Mouse (Mus musculus) lung, adult 2 months (tissue): ENCODE data around the gene Eif4h. TPM values are rescaled to one million over a fixed set of nuclear protein-coding genes. Genes with fewer than 3 reads are reported as not detected.

Source experiments
- DNase-seq: peaks from one replicate; pipeline ENCODE4 v3.0.0; 2022
- H3K4me1 ChIP-seq: fragments of 200-500 bp; 2 replicates; pipeline ENCODE4 v1.6.1; 2011; ENCODE audit warnings: low read length; ENCODE audit not compliant: control insufficient read depth, insufficient read depth
- H3K4me3 ChIP-seq: fragments of 200-500 bp; replicated peaks from 2 replicates; pipeline ENCODE3; 2011; ENCODE audit warnings: low read depth, mild to moderate bottlenecking, control low read depth, low read length; ENCODE audit errors: extremely low read depth
- CTCF ChIP-seq: fragments of 200-500 bp; IDR thresholded peaks from 2 replicates; pipeline ENCODE4 v1.5.1; 2011; ENCODE audit warnings: mild to moderate bottlenecking, low read length, control low read depth; ENCODE audit not compliant: insufficient read depth
- POLR2A ChIP-seq: fragments of 200-500 bp; IDR thresholded peaks from 2 replicates; pipeline ENCODE4 v1.6.1; 2011; ENCODE audit warnings: low read depth, mild to moderate bottlenecking, control low read depth, low read length, borderline replicate concordance; ENCODE audit errors: extremely low read depth
- WGBS: fragments of 180-500 bp; shearing (Covaris S2); methylation state at CpG from one replicate; pipeline ENCODE4 v1.1.7; 2018; 5-methylcytosine and 5-hydroxymethylcytosine counted together
- polyA plus RNA-seq: library from polyadenylated mRNA; depleted of rRNA; stranded (reverse); fragments of >200 nt; gene quantifications from 2 replicates; pipeline ENCODE4 v1.2.3, GENCODE M21; 2012

Gene Eif4h
- polyA plus RNA-seq, 1 experiment = 280 TPM

- TF ChIP-seq CTCF = no peak
- no peak for TF ChIP-seq POLR2A
- 81% methylated on average over 5 of the region's 5 CpGs for WGBS
These were observed 38.2 kb upstream of the Eif4h start for GRCm38 (mm10) chr5:134677491-134677890.

GRCm38 (mm10) chr5:134675956-134676759 lies 36.9 kb upstream of the Eif4h start:
- Histone ChIP-seq H3K4me1 (peaks cover 24% of the 10 kb centered on the region), H3K4me3 (peak overlapping the region; percentile 63)
- TF ChIP-seq POLR2A (no peak), CTCF (no peak)
- DNase-seq = peak; percentile 80
- 5% methylated on average over 14 of the region's 14 CpGs for WGBS

More at GRCm38 (mm10) chr5:134677491-134677890, 38.2 kb upstream of the Eif4h start:
- no peak for DNase-seq
- Histone ChIP-seq H3K4me1 (peaks cover 24% of the 10 kb centered on the region), H3K4me3 (peak overlapping the region; percentile 67)

- TF ChIP-seq POLR2A = no peak
- TF ChIP-seq CTCF = no peak
- peaks cover 16% of the 10 kb centered on the region for H3K4me1 ChIP-seq
- no peak overlapping the region for H3K4me3 ChIP-seq
- WGBS = 80% methylated on average over 5 of the region's 5 CpGs
- no peak for DNase-seq
These were observed 35.7 kb upstream of the Eif4h start for GRCm38 (mm10) chr5:134674977-134675376.

- DNase-seq = no peak
- WGBS = 96% methylated on average over 6 of the region's 6 CpGs
- no peak for TF ChIP-seq CTCF
- no peak for TF ChIP-seq POLR2A
- H3K4me3 ChIP-seq = no peak overlapping the region
- H3K4me1 ChIP-seq = peaks cover 13% of the 10 kb centered on the region
These were observed 33.3 kb upstream of the Eif4h start for GRCm38 (mm10) chr5:134672611-134673010.

GRCm38 (mm10) chr5:134672198-134672516 lies 32.9 kb upstream of the Eif4h start:
- DNase-seq = no peak
- no peak overlapping the region for H3K4me3 ChIP-seq
- WGBS = 92% methylated on average over 1 of the region's 1 CpGs
- peaks cover 13% of the 10 kb centered on the region for H3K4me1 ChIP-seq
- TF ChIP-seq CTCF = no peak
- no peak for TF ChIP-seq POLR2A

- DNase-seq = no peak
- H3K4me3 ChIP-seq = no peak overlapping the region
- 60% methylated on average over 17 of the region's 17 CpGs for whole genome bisulfite sequencing
- H3K4me1 ChIP-seq = peaks cover 11% of the 10 kb centered on the region
- TF ChIP-seq POLR2A = no peak
- no peak for TF ChIP-seq CTCF
These were observed 32.3 kb upstream of the Eif4h start for GRCm38 (mm10) chr5:134671335-134672197.

GRCm38 (mm10) chr5:134669001-134669708 lies 29.9 kb upstream of the Eif4h start:
- no peak for TF ChIP-seq POLR2A
- no peak for TF ChIP-seq CTCF
- DNase-seq = no peak
- Histone ChIP-seq H3K4me1 (no peaks in the 10 kb centered on the region), H3K4me3 (no peak overlapping the region)
- WGBS = 87% methylated on average over 20 of the region's 20 CpGs

GRCm38 (mm10) chr5:134668495-134668894 lies 29.2 kb upstream of the Eif4h start:
- TF ChIP-seq POLR2A (no peak), CTCF (peak; percentile 72)
- H3K4me3 ChIP-seq = no peak overlapping the region
- H3K4me1 ChIP-seq = no peaks in the 10 kb centered on the region
- DNase-seq = no peak
- 70% methylated on average over 8 of the region's 8 CpGs for WGBS

GRCm38 (mm10) chr5:134656708-134657107 lies 17.4 kb upstream of the Eif4h start:
- DNase-seq = no peak
- Histone ChIP-seq H3K4me1 (peaks cover 2% of the 10 kb centered on the region; the same call in 1 of the 2 replicates), H3K4me3 (no peak overlapping the region)
- 87% methylated on average over 4 of the region's 4 CpGs for WGBS
- TF ChIP-seq POLR2A = no peak
- no peak for TF ChIP-seq CTCF
